Mouse (Mus musculus) limb, embryonic 10.5 days (tissue): ENCODE measurements around the gene Ptgfr. TPM values are rescaled to one million over a fixed set of nuclear protein-coding genes. Genes with fewer than 3 reads are reported as not detected.
A peak's percentile ranks its signal among the peaks of the same experiment; 100 is the strongest.

Experiments
- DNase-seq: peaks from one replicate; pipeline ENCODE4 v3.0.0-alpha.2; 2017; ENCODE audit warnings: low spot score
- H3K27ac ChIP-seq: fragments of 300-500 bp; sonication (generic); 2 replicates; pipeline ENCODE4 v1.5.1; 2016; ENCODE audit warnings: mild to moderate bottlenecking
- H3K27me3 ChIP-seq: fragments of 300-500 bp; sonication (generic); 2 replicates; pipeline ENCODE4 v1.6.1; 2016; ENCODE audit warnings: low read depth, mild to moderate bottlenecking; ENCODE audit not compliant: poor library complexity, severe bottlenecking
- H3K36me3 ChIP-seq: fragments of 300-500 bp; sonication (generic); 2 replicates; pipeline ENCODE4 v1.6.1; 2016; ENCODE audit warnings: mild to moderate bottlenecking, moderate library complexity
- H3K4me1 ChIP-seq: fragments of 300-500 bp; sonication (generic); 2 replicates; pipeline ENCODE4 v1.6.1; 2016
- H3K4me3 ChIP-seq: fragments of 300-500 bp; sonication (generic); 2 replicates; pipeline ENCODE4 v1.5.1; 2016; ENCODE audit warnings: mild to moderate bottlenecking, moderate library complexity
- H3K9me3 ChIP-seq: fragments of 300-500 bp; sonication (generic); replicated peaks from 2 replicates; pipeline ENCODE4 v1.6.1; 2016; ENCODE audit warnings: mild to moderate bottlenecking
- WGBS: fragments of 180-500 bp; shearing (Covaris S2); methylation state at CpG from one replicate; pipeline ENCODE4 v1.1.7; 2016; 5-methylcytosine and 5-hydroxymethylcytosine counted together
- polyA plus RNA-seq: library from polyadenylated mRNA; unstranded; fragments of >200 nt; fragmentation: Nextera tagmentation; extraction: Ambion mirVana; gene quantifications from 2 replicates; pipeline ENCODE4 v1.2.1, GENCODE M21; 2016

Ptgfr gene
- polyA plus RNA-seq, 1 experiment from 2014 or later: 1.8 TPM

DNA sequence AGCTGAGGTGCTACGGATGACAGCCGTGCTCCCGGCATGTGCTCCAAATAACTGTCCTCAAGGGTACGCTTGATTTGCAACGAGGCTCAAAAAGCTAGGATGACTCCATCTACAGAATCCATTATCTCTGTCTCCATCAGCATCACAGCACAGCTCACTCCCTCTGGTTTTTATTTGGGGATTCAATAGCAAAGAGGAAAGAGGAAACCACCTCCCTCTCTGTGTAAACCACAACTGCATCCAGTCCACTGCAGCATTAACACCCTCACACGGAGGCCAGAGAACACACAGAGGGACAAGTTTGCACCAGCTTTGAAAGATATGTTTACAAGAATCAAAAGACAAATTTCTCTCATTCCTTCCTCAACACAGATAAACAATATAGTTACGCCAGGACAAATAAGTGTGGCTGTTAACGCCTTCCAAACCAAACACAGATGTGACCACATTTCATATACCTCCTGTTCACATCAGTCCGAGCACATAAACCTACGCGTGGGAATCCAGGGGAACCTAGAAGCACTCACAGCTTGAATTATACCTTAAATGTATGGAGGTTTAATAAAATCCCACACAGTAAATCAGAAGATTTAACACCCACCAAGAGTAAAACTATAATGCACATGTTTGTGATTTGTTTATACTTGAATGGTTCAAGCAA, 9.3 kb downstream of the Ptgfr start:
- no peak overlapping the region for H3K27ac ChIP-seq
- no peaks in the 10 kb centered on the region for H3K27me3 ChIP-seq
- peaks cover 11% of the 10 kb centered on the region for H3K4me1 ChIP-seq
- H3K36me3 ChIP-seq: no peaks in the 10 kb centered on the region
- H3K9me3 ChIP-seq: no peaks in the 10 kb centered on the region
- H3K4me3 ChIP-seq: no peak overlapping the region
- DNase-seq: no peak
- WGBS: 35% methylated on average over 11 of the region's 11 CpGs

DNA sequence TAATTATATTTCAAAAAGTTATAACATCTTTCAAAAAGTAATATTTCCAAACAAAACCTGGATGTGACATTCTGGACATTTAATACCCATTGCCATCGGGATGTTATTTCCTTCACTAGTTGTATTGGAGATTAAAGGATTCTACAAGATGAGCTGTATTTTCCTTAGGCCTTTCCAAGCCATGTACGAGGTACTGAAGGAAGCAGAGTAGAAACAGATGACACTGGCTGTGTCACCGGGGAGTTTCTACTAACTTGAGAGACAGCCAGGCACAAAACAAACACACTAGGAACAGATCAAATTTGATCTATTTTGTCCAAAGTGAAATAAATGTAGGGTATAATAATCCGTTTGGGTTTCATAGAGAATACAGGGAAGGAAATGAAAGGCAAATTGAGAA, 17.6 kb downstream of the Ptgfr start:
- H3K9me3 ChIP-seq: no peaks in the 10 kb centered on the region
- DNase-seq: no peak
- no peaks in the 10 kb centered on the region for H3K36me3 ChIP-seq
- H3K27ac ChIP-seq: no peak overlapping the region
- WGBS: 79% methylated on average over 4 of the region's 4 CpGs
- no peak overlapping the region for H3K4me3 ChIP-seq
- no peaks in the 10 kb centered on the region for H3K27me3 ChIP-seq
- no peaks in the 10 kb centered on the region for H3K4me1 ChIP-seq

DNA sequence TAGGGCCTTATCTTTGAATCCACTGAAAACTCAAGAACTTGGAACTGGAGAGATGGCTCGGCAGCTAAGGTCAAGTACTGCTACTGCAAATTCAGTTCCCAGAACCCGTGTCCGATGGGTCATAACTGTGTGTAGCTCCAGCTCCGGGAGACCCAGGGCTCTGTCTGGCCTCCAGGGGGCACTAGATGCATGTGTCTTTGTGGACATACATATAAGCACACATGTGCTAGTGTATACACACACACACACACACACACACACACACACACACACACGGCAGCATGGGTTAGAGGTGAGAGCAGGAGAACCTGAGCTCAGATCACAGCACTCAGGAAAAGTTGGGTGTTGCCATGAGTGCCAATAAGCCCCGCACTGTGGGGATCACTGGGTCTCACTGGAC, 19.2 kb downstream of the Ptgfr start:
- no peaks in the 10 kb centered on the region for H3K9me3 ChIP-seq
- DNase-seq: peak; percentile 58
- no peaks in the 10 kb centered on the region for H3K27me3 ChIP-seq
- H3K27ac ChIP-seq: no peak overlapping the region
- no peaks in the 10 kb centered on the region for H3K4me1 ChIP-seq
- H3K36me3 ChIP-seq: no peaks in the 10 kb centered on the region
- WGBS: 85% methylated on average over 6 of the region's 6 CpGs
- no peak overlapping the region for H3K4me3 ChIP-seq

DNA sequence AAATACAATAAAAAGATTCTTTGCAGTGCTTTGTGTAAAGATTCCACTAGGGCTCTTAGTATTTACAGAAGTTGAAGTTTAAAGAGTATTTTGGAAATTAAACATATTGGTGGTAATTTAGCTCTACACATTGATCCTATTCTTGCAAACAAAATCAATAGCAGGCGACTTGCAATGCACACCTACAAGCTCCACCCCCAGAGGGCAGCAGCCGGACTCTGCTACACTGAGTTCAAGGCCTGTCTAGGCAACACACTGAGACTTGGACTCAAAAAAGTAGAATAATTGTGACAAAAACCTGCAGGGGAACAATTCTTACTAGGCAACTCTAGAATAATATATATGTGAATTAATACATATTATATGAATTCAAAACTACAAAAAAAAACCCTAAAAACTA, 28.8 kb downstream of the Ptgfr start:
- Histone ChIP-seq H3K27me3 (no peaks in the 10 kb centered on the region), H3K9me3 (no peaks in the 10 kb centered on the region), H3K36me3 (no peaks in the 10 kb centered on the region), H3K27ac (no peak overlapping the region), H3K4me1 (no peaks in the 10 kb centered on the region), H3K4me3 (no peak overlapping the region)
- WGBS: 70% methylated on average over 2 of the region's 2 CpGs
- DNase-seq: no peak

DNA sequence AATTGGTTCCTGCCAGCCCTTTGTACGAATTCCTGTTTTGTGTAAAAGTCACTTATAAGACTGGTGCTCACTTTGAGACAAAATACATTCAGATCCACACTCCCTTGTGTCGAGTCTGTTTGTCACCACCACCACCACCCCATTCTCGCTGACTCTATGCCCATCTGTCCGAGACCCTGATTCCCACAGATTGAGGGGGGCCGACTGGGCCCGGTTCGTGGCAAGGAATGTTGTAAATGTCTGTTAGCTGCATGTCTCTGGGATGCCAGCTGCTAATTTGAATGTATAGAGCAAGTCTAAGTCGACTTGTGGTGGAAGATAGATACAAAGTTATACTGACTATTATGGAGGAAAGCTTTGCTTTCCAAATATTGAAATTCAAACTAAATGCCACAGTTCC, 48.8 kb downstream of the Ptgfr start:
- DNase-seq: no peak
- WGBS: 83% methylated on average over 8 of the region's 8 CpGs
- H3K36me3 ChIP-seq: no peaks in the 10 kb centered on the region
- no peak overlapping the region for H3K27ac ChIP-seq
- H3K9me3 ChIP-seq: no peaks in the 10 kb centered on the region
- no peaks in the 10 kb centered on the region for H3K4me1 ChIP-seq
- H3K4me3 ChIP-seq: no peak overlapping the region
- no peaks in the 10 kb centered on the region for H3K27me3 ChIP-seq

DNA sequence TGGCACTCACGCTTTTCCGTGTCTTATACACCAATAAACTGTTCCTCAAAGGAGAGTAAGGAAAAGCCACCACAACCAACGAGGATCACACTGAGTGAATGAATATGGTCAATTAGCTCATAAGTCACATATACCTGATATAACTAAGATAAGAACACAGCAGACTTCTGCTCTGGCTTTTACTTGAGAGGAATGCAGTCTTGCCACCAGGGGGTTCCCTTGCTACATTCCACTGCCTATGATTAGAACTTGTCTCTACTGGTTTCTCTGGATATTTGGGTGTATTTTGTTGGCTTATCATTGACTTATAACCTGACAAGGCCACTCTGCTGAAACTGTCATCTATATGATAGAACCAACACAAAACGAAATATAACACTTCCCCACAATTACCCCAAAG, 62.3 kb downstream of the Ptgfr start:
- 78% methylated on average over 4 of the region's 4 CpGs for WGBS
- no peaks in the 10 kb centered on the region for H3K27me3 ChIP-seq
- H3K36me3 ChIP-seq: no peaks in the 10 kb centered on the region
- H3K4me3 ChIP-seq: no peak overlapping the region
- H3K4me1 ChIP-seq: no peaks in the 10 kb centered on the region
- no peak overlapping the region for H3K27ac ChIP-seq
- no peaks in the 10 kb centered on the region for H3K9me3 ChIP-seq
- DNase-seq: no peak

DNA sequence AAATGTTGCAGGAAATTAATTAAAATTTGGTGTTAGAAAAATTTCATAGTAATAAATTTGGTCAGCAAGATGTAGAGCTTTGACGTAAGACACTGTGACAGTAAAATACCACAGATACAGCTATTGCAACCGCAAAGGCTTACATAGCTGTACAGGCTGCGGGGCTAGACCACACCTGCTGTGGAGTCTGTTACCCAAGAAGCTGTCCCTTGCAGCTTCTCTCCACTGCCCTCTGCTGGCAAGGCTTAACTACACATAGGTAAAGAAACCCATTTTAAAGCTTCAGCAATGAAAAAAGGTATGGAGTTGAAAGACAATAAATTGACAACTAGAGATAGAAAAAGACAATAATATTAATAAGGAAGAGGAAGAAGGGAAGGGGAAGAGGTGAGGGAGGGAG, 66.4 kb downstream of the Ptgfr start:
- no peak overlapping the region for H3K4me3 ChIP-seq
- DNase-seq: peak; percentile 43
- no peaks in the 10 kb centered on the region for H3K36me3 ChIP-seq
- H3K4me1 ChIP-seq: no peaks in the 10 kb centered on the region
- no peaks in the 10 kb centered on the region for H3K27me3 ChIP-seq
- 69% methylated on average over 3 of the region's 3 CpGs for WGBS
- H3K9me3 ChIP-seq: no peaks in the 10 kb centered on the region
- H3K27ac ChIP-seq: no peak overlapping the region

DNA sequence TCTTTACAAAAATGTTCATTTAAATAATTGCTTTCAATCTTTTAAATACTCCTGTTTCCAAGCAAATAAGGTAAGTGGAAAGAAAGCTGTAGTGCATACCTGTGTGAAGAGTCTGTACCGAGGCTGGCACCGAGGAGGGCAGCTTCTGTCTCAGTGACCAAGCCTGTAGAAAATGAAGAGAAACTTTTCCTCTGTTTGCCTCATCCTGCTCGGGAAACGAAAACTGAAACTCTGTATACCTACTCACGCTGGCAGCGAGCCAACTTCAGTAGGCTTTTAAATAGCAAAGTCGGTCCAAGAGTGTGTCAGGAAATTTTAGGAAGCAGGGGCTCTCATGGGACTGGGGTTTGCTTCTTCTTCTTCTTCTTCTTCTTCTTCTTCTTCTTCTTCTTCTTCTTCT, 87.7 kb downstream of the Ptgfr start, which contains the start of gene Ifi44:
Gene Ifi44, minus strand, starts transcription at position 224 of the 400 bp plus-strand sequence.
- H3K9me3 ChIP-seq: no peaks in the 10 kb centered on the region
- DNase-seq: no peak
- no peak within 1 kb of the TSS for H3K27ac ChIP-seq
- H3K27me3 ChIP-seq: no peaks in the 10 kb centered on the region
- 88% methylated on average over 7 of the region's 7 CpGs for WGBS
- H3K36me3 ChIP-seq: no peaks in the 10 kb centered on the region
- no peaks in the 10 kb centered on the region for H3K4me1 ChIP-seq
- no peak within 1 kb of the TSS for H3K4me3 ChIP-seq

DNA sequence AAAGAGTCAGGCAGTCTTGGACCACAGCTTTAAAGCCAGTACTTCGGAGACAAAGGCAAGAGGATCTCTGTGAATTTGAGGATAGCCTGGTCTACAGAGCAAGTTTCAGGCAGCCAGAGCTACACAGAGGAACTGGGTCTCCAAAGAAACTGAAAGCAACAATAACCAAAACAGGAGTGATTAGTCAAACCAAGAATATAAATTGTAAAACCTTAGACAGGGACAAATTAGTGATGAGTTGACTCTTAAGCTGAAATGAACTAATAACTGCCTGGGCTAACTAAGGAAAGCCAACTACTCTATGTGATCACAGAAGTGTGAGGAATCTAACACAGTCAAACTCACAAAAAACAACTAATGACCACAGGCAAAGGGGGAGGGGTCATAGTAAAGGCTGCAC, 88.9 kb downstream of the Ptgfr start:
- Histone ChIP-seq H3K27ac (no peak overlapping the region), H3K9me3 (no peaks in the 10 kb centered on the region), H3K27me3 (no peaks in the 10 kb centered on the region), H3K36me3 (no peaks in the 10 kb centered on the region), H3K4me1 (no peaks in the 10 kb centered on the region), H3K4me3 (no peak overlapping the region)
- 93% methylated on average over 1 of the region's 1 CpGs for WGBS
- DNase-seq: no peak

Other genes starting within 250 kb of the Ptgfr start
- gene Ifi44, start 87.7 kb downstream of the Ptgfr start, polyA plus RNA-seq: not detected in 2 replicates
- not detected in 2 replicates for gene Ifi44l, start 74.7 kb downstream of the Ptgfr start, polyA plus RNA-seq